Mouse (Mus musculus) stomach, embryonic 15.5 days (tissue): ENCODE data around the gene Fgf6. TPM values are rescaled to one million over a fixed set of nuclear protein-coding genes. Genes with fewer than 3 reads are reported as not detected.

Experiments
- ATAC-seq: fragments of 200-750 bp; cut with Nextera tagmentation; 2 replicates; pipeline ENCODE4 v1.8.0; 2017; ENCODE audit warnings: low read depth, moderate number of reproducible peaks, moderate TSS enrichment; ENCODE audit not compliant: insufficient read depth, low FRiP score
- H3K27ac ChIP-seq: fragments of 300-500 bp; sonication (generic); 2 replicates; pipeline ENCODE4 v1.5.1; 2015; ENCODE audit warnings: mild to moderate bottlenecking, inconsistent platforms
- H3K27me3 ChIP-seq: fragments of 300-500 bp; sonication (generic); replicated peaks from 2 replicates; pipeline ENCODE4 v1.6.1; 2015; ENCODE audit warnings: inconsistent platforms
- H3K36me3 ChIP-seq: fragments of 300-500 bp; sonication (generic); 2 replicates; pipeline ENCODE4 v1.6.1; 2015; ENCODE audit warnings: inconsistent platforms
- H3K4me1 ChIP-seq: fragments of 300-500 bp; sonication (generic); 2 replicates; pipeline ENCODE4 v1.6.1; 2015; ENCODE audit warnings: inconsistent platforms
- H3K4me2 ChIP-seq: fragments of 300-500 bp; sonication (generic); 2 replicates; pipeline ENCODE4 v1.6.1; 2015; ENCODE audit warnings: mild to moderate bottlenecking, inconsistent platforms
- H3K4me3 ChIP-seq: fragments of 300-500 bp; sonication (generic); replicated peaks from 2 replicates; pipeline ENCODE4 v1.5.1; 2015; ENCODE audit warnings: inconsistent platforms
- H3K9ac ChIP-seq: fragments of 300-500 bp; sonication (generic); 2 replicates; pipeline ENCODE4 v1.6.1; 2015; ENCODE audit warnings: inconsistent platforms
- H3K9me3 ChIP-seq: fragments of 300-500 bp; sonication (generic); 2 replicates; pipeline ENCODE4 v1.6.1; 2016; ENCODE audit warnings: inconsistent platforms
- WGBS: fragments of 180-500 bp; shearing (Covaris S2); methylation state at CpG from one replicate; pipeline ENCODE4 v1.1.7; 2015; 5-methylcytosine and 5-hydroxymethylcytosine counted together
- polyA plus RNA-seq: library from polyadenylated mRNA; unstranded; fragments of >200 nt; fragmentation: Nextera tagmentation; extraction: Ambion mirVana; gene quantifications from 2 replicates; pipeline ENCODE4 v1.2.1, GENCODE M21; 2015

The Fgf6 gene
- not detected in 2 replicates for polyA plus RNA-seq

DNA sequence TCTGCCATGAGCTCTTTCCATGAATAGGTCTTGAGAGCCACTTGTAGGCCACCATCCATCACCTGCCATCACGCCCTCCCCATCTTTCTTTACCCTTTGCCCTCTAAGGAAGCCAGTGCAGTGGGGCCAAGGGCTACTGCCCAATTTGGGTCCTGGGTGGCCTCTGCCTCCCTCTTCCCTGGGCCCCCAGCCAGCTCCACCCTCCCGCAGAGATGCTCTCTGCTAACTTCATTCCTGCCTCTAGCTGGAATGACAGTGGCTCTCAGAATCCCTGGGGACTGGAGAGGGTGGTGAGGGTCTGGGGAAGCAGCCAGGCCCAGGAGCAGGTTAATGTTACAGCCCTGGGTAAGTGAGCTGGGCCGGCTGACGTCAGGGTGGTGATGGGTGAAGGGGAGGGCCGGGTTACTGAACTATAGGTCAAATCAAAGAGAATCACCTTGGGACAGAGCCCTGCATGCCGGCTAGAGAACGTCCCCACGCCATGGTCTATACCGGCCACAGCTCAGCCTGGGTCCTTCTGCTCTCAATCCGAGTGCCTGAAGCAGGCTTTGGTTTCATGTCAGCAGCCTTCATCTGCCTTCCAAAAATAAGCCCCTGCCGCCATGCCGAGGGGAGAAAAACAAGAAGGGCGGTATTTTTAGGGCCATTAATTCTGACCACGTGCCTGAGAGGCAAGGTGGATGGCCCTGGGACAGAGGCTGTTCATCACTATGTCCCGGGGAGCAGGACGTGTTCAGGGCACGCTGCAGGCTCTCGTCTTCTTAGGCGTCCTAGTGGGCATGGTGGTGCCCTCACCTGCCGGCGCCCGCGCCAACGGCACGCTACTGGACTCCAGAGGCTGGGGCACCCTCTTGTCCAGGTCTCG lies at the start of gene Fgf6:
Fgf6 (plus strand) TSS at position 681 of the 865 bp plus-strand sequence.
- WGBS: 75% methylated on average over 26 of the region's 26 CpGs
- H3K27me3 ChIP-seq: 0 out of 2 replicates have a peak, but pooled peaks cover 8% of the 10 kb centered on the region
- H3K4me2 ChIP-seq: no peak within 1 kb of the TSS
- H3K36me3 ChIP-seq: no peaks in the 10 kb centered on the region
- H3K9ac ChIP-seq: no peak within 1 kb of the TSS
- H3K9me3 ChIP-seq: no peaks in the 10 kb centered on the region
- H3K27ac ChIP-seq: no peak within 1 kb of the TSS
- H3K4me1 ChIP-seq: no peaks in the 10 kb centered on the region
- ATAC-seq: no peak
- no peak within 1 kb of the TSS for H3K4me3 ChIP-seq

DNA sequence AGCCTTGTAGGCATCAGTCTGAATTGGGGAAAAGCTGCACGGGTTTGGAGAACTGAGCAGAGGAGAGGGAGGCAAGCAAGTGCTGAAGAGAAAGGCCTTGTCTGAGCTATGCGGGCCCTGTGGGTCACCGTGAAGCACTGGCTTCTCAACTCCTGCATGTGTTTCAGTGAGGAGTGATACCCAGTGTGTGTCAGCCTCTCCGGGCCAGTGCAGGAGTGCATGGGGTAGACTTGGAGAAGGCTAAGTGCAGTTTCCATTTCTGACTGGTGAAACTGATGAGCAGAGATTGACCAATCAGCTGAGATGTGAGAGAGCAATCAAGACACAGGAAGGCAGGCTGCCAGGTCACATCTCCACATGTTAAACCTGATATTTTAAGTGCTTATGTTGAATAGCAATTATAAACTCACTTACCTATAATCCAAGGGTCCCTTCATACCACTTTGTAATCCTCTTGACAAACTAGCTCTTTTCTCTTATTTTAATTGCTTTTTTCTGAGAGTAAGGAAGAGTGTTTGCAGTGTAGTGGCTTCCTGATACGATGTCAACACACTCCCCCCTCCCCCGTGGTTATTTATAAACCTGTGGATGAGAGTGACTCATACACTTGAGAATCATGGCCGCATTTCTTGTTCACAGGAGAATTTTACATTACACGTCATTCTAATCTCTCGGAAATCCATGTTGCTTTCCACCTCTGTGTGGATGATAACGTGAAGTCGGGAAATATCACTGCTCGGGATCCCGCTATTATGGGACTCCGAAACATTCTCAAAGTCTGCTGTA lies 49.0 kb upstream of the Fgf6 start:
- Histone ChIP-seq H3K9ac (no peak overlapping the region), H3K4me1 (no peaks in the 10 kb centered on the region), H3K27me3 (no peaks in the 10 kb centered on the region), H3K4me2 (no peak overlapping the region), H3K9me3 (no peaks in the 10 kb centered on the region), H3K27ac (no peak overlapping the region), H3K36me3 (0 out of 2 replicates have a peak, but pooled peaks cover 4% of the 10 kb centered on the region), H3K4me3 (no peak overlapping the region)
- WGBS: 84% methylated on average over 14 of the region's 14 CpGs
- no peak for ATAC-seq

DNA sequence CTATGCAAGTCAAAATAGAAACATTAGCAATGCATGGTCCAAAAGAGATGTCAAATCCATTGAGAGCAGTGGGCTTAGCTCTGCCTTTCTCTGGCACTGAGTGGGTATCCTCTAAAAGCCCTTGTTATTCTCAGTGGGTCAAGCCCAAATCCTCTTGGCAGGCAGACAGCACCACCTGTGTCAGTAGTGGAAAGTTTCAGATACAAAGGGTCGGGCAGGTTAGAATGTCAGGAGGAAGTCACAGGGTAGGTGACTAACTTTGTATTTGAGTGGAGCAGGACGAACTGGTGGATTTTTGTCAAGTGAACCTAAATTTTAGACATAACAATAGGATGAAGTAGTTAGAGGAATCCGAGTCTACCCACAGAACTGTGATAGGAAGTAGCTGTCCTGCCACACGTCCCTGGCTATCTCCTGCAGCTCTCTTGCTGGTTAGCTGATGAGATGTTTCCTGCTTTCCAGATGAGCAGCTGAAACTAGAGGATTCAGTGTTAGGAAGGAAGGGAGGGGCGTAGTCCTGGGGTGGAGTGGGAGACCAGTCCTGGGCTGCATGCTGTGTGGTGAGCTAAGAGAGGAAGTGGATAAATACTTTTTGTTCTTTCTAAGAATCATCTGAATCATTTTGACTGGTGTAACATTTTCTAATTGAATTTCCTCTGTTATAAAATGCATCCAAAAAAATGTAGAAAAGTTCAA lies 33.7 kb upstream of the Fgf6 start:
- H3K36me3 ChIP-seq: no peaks in the 10 kb centered on the region
- H3K4me1 ChIP-seq: no peaks in the 10 kb centered on the region
- H3K4me2 ChIP-seq: no peak overlapping the region
- no peak for ATAC-seq
- no peaks in the 10 kb centered on the region for H3K27me3 ChIP-seq
- H3K27ac ChIP-seq: no peak overlapping the region
- 55% methylated on average over 5 of the region's 5 CpGs for WGBS
- no peaks in the 10 kb centered on the region for H3K9me3 ChIP-seq
- no peak overlapping the region for H3K4me3 ChIP-seq
- no peak overlapping the region for H3K9ac ChIP-seq

DNA sequence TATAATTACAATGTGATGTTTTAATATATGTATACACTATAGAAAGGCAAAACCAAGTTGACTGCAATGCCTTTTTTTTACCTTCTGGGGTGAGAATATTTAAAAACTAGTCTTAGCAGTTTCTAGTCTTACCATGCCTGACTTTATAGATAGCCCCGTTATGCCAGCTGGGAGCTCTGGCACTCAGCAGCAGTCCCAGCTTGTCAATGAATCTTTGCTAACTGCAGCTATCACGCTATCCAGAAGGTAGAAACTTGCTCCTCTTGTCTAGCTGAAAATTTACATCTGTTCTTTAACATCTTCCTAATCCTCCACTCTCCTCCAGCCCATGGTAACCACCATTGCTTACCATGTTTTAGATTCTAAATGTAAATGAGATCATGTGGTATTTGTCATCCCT lies 21.7 kb upstream of the Fgf6 start:
- ATAC-seq: no peak
- Histone ChIP-seq H3K4me1 (no peaks in the 10 kb centered on the region), H3K27me3 (no peaks in the 10 kb centered on the region), H3K27ac (no peak overlapping the region), H3K4me3 (no peak overlapping the region), H3K4me2 (no peak overlapping the region), H3K9me3 (no peaks in the 10 kb centered on the region), H3K36me3 (no peaks in the 10 kb centered on the region), H3K9ac (no peak overlapping the region)
- WGBS: 44% methylated on average over 2 of the region's 2 CpGs

DNA sequence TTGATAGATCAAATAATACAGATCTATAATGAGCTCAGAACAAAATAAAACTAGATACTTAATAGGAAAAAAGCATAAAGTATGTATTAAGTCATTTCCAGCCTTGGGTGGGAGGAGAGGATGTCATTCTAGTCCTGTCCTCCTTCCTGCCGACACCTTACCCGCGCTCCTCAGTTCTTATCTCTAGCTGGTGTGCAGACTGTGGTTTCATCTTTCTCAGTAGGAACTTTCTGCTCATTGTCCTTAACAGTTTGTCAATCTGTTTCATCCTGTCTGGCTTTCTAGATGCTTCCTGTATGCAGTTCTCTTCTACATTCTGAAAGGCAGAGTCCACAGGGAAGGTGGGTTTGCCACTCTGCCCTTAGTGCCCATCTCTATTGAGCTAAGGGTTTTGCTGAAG lies 19.9 kb upstream of the Fgf6 start:
- ATAC-seq: no peak
- H3K9me3 ChIP-seq: no peaks in the 10 kb centered on the region
- WGBS: 75% methylated on average over 3 of the region's 3 CpGs
- no peak overlapping the region for H3K4me3 ChIP-seq
- no peaks in the 10 kb centered on the region for H3K27me3 ChIP-seq
- no peak overlapping the region for H3K9ac ChIP-seq
- no peaks in the 10 kb centered on the region for H3K36me3 ChIP-seq
- no peaks in the 10 kb centered on the region for H3K4me1 ChIP-seq
- H3K4me2 ChIP-seq: no peak overlapping the region
- H3K27ac ChIP-seq: no peak overlapping the region

DNA sequence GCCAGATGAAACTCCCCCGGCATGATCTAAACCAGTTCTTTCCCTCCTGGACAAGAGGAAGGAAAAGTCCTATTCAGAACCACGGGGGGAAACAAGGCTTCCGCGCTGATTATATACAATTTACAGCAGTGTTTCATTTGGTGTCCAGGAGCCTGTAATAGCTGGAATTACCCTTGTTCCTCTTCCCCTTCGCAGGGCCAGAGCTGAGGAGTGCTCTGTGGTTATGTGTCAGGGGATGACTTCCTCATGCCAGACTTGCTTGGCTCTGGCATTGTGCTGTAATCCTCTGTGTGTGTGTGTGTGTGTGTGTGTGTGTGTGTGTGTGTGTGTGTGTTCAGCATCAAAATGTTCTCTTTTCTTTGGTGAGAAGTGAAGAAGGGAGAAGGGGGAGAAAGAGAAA lies 19.0 kb upstream of the Fgf6 start:
- Histone ChIP-seq H3K27ac (no peak overlapping the region), H3K9ac (no peak overlapping the region), H3K4me3 (no peak overlapping the region), H3K4me2 (no peak overlapping the region), H3K9me3 (no peaks in the 10 kb centered on the region), H3K27me3 (no peaks in the 10 kb centered on the region), H3K36me3 (no peaks in the 10 kb centered on the region), H3K4me1 (no peaks in the 10 kb centered on the region)
- no peak for ATAC-seq
- WGBS: 61% methylated on average over 5 of the region's 5 CpGs

DNA sequence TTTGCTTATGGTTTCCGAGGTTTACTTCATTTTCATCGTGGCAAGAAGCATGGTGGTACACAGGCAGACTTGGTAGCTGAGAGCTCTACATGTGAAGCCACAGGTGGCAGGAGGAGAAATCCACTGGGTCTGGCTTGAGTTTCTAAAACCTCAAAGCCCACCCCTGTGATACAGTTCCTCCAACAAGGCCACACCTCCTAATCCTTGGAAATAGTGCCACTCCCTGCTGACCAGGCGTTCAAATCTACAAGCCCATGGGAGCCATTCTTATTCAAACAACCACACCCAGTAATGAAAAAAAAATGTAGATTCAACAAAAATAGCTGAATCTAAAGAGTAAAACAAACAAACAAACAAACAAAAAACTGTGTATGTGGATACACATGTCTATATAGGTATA lies 9.7 kb upstream of the Fgf6 start:
- 83% methylated on average over 3 of the region's 3 CpGs for WGBS
- ATAC-seq: no peak
- H3K9me3 ChIP-seq: no peaks in the 10 kb centered on the region

DNA sequence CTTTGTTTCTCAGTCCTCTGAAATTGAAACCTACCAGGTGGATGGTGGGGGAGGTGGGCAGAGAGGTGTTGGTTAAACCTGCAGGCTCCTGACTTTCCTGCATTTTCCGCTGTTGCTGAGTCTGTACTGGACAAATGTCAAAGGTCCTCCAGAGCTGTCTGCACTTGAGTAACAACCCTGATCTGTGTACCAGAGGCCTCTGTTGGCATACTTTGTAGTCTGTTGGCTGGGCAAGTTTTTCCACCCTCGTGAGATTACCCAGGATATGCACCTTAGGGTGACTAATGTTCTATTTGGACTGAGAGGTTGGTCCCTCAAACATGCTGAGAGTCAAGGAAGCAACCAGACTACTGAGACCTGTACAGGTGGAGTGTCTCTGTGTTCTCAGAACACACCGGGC lies 8.8 kb upstream of the Fgf6 start:
- 79% methylated on average over 3 of the region's 3 CpGs for WGBS
- no peak overlapping the region for H3K27ac ChIP-seq
- H3K9ac ChIP-seq: no peak overlapping the region
- H3K27me3 ChIP-seq: no peaks in the 10 kb centered on the region
- H3K9me3 ChIP-seq: no peaks in the 10 kb centered on the region
- ATAC-seq: no peak
- no peaks in the 10 kb centered on the region for H3K4me1 ChIP-seq
- no peak overlapping the region for H3K4me2 ChIP-seq
- no peaks in the 10 kb centered on the region for H3K36me3 ChIP-seq
- no peak overlapping the region for H3K4me3 ChIP-seq

More for the DNA sequence above, 9.7 kb upstream of the Fgf6 start:
- no peaks in the 10 kb centered on the region for H3K27me3 ChIP-seq
- no peaks in the 10 kb centered on the region for H3K4me1 ChIP-seq
- H3K36me3 ChIP-seq: no peaks in the 10 kb centered on the region
- H3K9ac ChIP-seq: no peak overlapping the region
- H3K4me3 ChIP-seq: no peak overlapping the region
- H3K4me2 ChIP-seq: no peak overlapping the region
- no peak overlapping the region for H3K27ac ChIP-seq

DNA sequence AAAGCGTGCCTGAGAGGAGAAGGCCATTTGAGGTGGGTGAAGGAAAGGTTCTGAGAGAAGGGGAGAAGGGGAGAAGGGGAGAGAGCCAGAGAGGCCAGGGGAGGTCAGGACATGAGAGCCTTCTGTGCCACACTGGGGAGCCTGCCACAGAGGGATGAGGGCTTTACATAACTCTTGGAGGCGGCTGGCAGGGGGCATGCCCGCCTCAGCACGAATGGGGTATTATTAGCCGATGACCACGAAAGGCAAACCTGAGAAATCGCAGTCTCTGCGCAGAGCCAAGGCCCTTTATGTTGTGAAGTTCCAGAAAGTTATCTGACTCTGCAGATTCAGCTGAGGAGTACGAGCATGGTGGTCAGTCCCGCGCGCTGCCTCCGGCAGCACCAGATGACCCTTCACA lies 5.4 kb upstream of the Fgf6 start:
- Histone ChIP-seq H3K27ac (no peak overlapping the region), H3K4me3 (no peak overlapping the region), H3K9ac (no peak overlapping the region), H3K36me3 (no peaks in the 10 kb centered on the region), H3K9me3 (no peaks in the 10 kb centered on the region), H3K27me3 (no peaks in the 10 kb centered on the region), H3K4me1 (no peaks in the 10 kb centered on the region), H3K4me2 (no peak overlapping the region)
- ATAC-seq: no peak
- 90% methylated on average over 13 of the region's 13 CpGs for WGBS

DNA sequence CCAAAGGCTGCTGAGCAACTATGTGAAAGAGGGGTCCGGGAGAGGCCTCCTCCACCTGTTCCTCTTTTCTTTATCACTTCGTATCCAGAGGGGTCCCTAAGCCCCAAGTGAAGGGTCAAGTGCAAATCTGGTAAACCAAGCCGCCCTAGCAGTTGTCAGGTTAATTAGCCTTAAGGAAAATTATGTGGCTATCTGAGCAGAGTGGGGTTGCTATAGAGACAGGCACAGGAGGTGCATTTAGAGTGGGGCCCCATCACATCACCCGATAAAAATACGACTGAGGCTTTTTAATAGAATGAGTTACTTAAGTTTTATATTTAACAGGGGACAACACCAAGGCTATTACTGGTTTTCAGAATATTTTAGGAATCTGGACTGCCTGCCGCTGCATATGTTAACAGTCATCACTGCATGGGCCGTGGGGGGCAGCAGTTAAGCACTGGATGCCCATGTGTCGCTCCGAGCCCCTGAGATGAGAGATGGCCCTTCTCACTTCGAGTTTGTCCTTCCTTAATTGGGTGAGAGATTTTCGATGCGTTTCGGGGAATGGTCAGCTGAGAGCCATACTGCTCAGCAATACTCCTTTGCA lies 3.3 kb upstream of the Fgf6 start:
- Histone ChIP-seq H3K4me2 (no peak overlapping the region), H3K27ac (no peak overlapping the region), H3K36me3 (no peaks in the 10 kb centered on the region), H3K9me3 (no peaks in the 10 kb centered on the region), H3K9ac (no peak overlapping the region), H3K4me3 (no peak overlapping the region), H3K27me3 (0 out of 2 replicates have a peak, but pooled peaks cover 2% of the 10 kb centered on the region), H3K4me1 (no peaks in the 10 kb centered on the region)
- WGBS: 76% methylated on average over 13 of the region's 13 CpGs
- ATAC-seq: no peak

DNA sequence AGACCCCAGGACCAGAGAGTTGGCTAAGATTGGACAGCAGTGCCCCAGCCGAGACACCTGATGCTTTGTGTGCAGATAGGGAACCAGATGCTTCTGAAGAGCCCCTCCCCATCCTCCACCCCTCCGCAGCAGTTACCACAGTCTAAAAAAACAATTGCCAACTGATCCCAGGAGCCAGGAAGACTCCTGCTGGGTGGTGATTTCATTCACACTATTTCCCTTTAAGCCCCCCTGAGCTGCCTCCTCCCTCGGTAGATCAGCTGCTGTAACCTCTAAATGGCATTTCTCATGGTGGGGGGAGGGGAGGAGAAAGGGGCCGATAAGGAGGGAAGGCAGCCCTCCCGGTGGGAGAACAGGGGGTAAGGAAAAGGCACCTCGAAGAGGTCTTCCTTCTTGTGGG lies 3.9 kb downstream of the Fgf6 start:
- Histone ChIP-seq H3K9ac (no peak overlapping the region), H3K36me3 (no peaks in the 10 kb centered on the region), H3K4me3 (no peak overlapping the region), H3K27ac (no peak overlapping the region), H3K4me2 (no peak overlapping the region), H3K4me1 (no peaks in the 10 kb centered on the region), H3K27me3 (peaks cover 19% of the 10 kb centered on the region), H3K9me3 (no peaks in the 10 kb centered on the region)
- WGBS: 6% methylated on average over 6 of the region's 6 CpGs
- ATAC-seq: no peak
